Mouse (Mus musculus) stomach, postnatal 0 days (tissue): ENCODE data around the gene Krt12. TPM values are rescaled to one million over a fixed set of nuclear protein-coding genes. Genes with fewer than 3 reads are reported as not detected.

Source experiments
- ATAC-seq: fragments of 200-750 bp; cut with Nextera tagmentation; 2 replicates; pipeline ENCODE4 v1.8.0; 2017; ENCODE audit not compliant: low FRiP score, low TSS enrichment
- DNase-seq: peaks from one replicate; pipeline ENCODE4 v3.0.0-alpha.2; 2016; ENCODE audit warnings: low spot score
- H3K27ac ChIP-seq: fragments of 300-500 bp; sonication (generic); replicated peaks from 2 replicates; pipeline ENCODE4 v1.5.1; 2014; ENCODE audit warnings: mild to moderate bottlenecking, control low read depth
- H3K27me3 ChIP-seq: fragments of 300-500 bp; sonication (generic); 2 replicates; pipeline ENCODE4 v1.6.1; 2014; ENCODE audit warnings: low read length; ENCODE audit not compliant: control insufficient read depth, insufficient read depth
- H3K36me3 ChIP-seq: fragments of 300-500 bp; sonication (generic); 2 replicates; pipeline ENCODE4 v1.6.1; 2014; ENCODE audit warnings: low read length, mixed read lengths; ENCODE audit not compliant: control insufficient read depth, insufficient read depth
- H3K4me1 ChIP-seq: fragments of 300-500 bp; sonication (generic); replicated peaks from 2 replicates; pipeline ENCODE4 v1.6.1; 2014; ENCODE audit warnings: antibody characterized with exemption; ENCODE audit not compliant: control insufficient read depth, insufficient read depth
- H3K4me2 ChIP-seq: fragments of 300-500 bp; sonication (generic); replicated peaks from 2 replicates; pipeline ENCODE4 v1.6.1; 2014; ENCODE audit warnings: low read depth, mild to moderate bottlenecking, control low read depth, moderate library complexity
- H3K4me3 ChIP-seq: fragments of 300-500 bp; sonication (generic); 2 replicates; pipeline ENCODE4 v1.5.1; 2014; ENCODE audit warnings: low read depth, low read length, control low read depth
- H3K9ac ChIP-seq: fragments of 300-500 bp; sonication (generic); 2 replicates; pipeline ENCODE4 v1.6.1; 2014; ENCODE audit warnings: mild to moderate bottlenecking, low read length, control low read depth, mixed read lengths
- H3K9me3 ChIP-seq: fragments of 300-500 bp; sonication (generic); 2 replicates; pipeline ENCODE4 v1.6.1; 2016; ENCODE audit warnings: low read length; ENCODE audit not compliant: control insufficient read depth
- CTCF ChIP-seq: IDR thresholded peaks from 2 replicates; pipeline ENCODE4 v1.5.1; 2016; ENCODE audit warnings: antibody characterized with exemption, low read depth, mild to moderate bottlenecking, moderate library complexity
- EP300 ChIP-seq: optimal IDR thresholded peaks from 2 replicates; pipeline ENCODE3; 2016; ENCODE audit warnings: antibody characterized with exemption
- WGBS: fragments of 180-500 bp; shearing (Covaris S2); extraction: QIAGEN DNeasy Blood & Tissue Kit; methylation state at CpG from one replicate; pipeline ENCODE4 v1.1.7; 2014; 5-methylcytosine and 5-hydroxymethylcytosine counted together
- polyA plus RNA-seq: library from polyadenylated mRNA; unstranded; fragments of >200 nt; fragmentation: Nextera tagmentation; extraction: Ambion mirVana; gene quantifications from 2 replicates; pipeline ENCODE4 v1.2.1, GENCODE M21; 2015

Gene Krt12
- polyA plus RNA-seq: 0.16 and 0.21 TPM in 2 replicates

- Histone ChIP-seq H3K9me3 (no peaks in the 10 kb centered on the region), H3K4me2 (no peak within 1 kb of the TSS), H3K27ac (no peak within 1 kb of the TSS), H3K4me3 (no peak within 1 kb of the TSS), H3K9ac (no peak within 1 kb of the TSS), H3K4me1 (no peaks in the 10 kb centered on the region), H3K36me3 (no peaks in the 10 kb centered on the region), H3K27me3 (no peaks in the 10 kb centered on the region)
- TF ChIP-seq CTCF: no peak
- TF ChIP-seq EP300: no peak
- no peak for ATAC-seq
- DNase-seq: no peak
- WGBS: 83% methylated on average over 10 of the region's 10 CpGs
Measured at GRCm38 (mm10) chr11:99422159-99422558, at the start of gene Krt12. Krt12 (minus strand) TSS chr11:99422259.

- ATAC-seq (peak; percentile 24), DNase-seq (peak; percentile 52)
- Histone ChIP-seq H3K4me2 (no peak overlapping the region), H3K9me3 (no peaks in the 10 kb centered on the region), H3K4me3 (no peak overlapping the region), H3K36me3 (no peaks in the 10 kb centered on the region), H3K27ac (peak overlapping the region; percentile 56), H3K4me1 (no peaks in the 10 kb centered on the region), H3K9ac (no peak overlapping the region), H3K27me3 (no peaks in the 10 kb centered on the region)
- TF ChIP-seq EP300: no peak
- no peak for TF ChIP-seq CTCF
- 22% methylated on average over 4 of the region's 4 CpGs for whole genome bisulfite sequencing
Measured at GRCm38 (mm10) chr11:99469228-99469627, 47.2 kb upstream of the Krt12 start.

GRCm38 (mm10) chr11:99468566-99468965 is 46.5 kb upstream of the Krt12 start:
- ATAC-seq (peak; percentile 76), DNase-seq (peak; percentile 79)
- TF ChIP-seq CTCF (no peak), EP300 (no peak)
- 50% methylated on average over 11 of the region's 11 CpGs for WGBS
- Histone ChIP-seq H3K36me3 (no peaks in the 10 kb centered on the region), H3K4me3 (no peak overlapping the region), H3K9ac (no peak overlapping the region), H3K4me2 (no peak overlapping the region), H3K27me3 (no peaks in the 10 kb centered on the region), H3K9me3 (no peaks in the 10 kb centered on the region), H3K27ac (peak overlapping the region; percentile 56), H3K4me1 (no peaks in the 10 kb centered on the region)

- Histone ChIP-seq H3K36me3 (no peaks in the 10 kb centered on the region), H3K9me3 (no peaks in the 10 kb centered on the region), H3K27ac (peak overlapping the region; percentile 41; the same call in 1 of the 2 replicates), H3K4me3 (no peak overlapping the region), H3K4me1 (no peaks in the 10 kb centered on the region), H3K9ac (no peak overlapping the region), H3K4me2 (no peak overlapping the region), H3K27me3 (no peaks in the 10 kb centered on the region)
- ATAC-seq (no peak), DNase-seq (no peak)
- WGBS: 11% methylated on average over 7 of the region's 7 CpGs
- TF ChIP-seq CTCF (no peak), EP300 (no peak)
Measured at GRCm38 (mm10) chr11:99466316-99466715, 44.3 kb upstream of the Krt12 start.

- Histone ChIP-seq H3K9ac (no peak overlapping the region), H3K36me3 (no peaks in the 10 kb centered on the region), H3K4me1 (no peaks in the 10 kb centered on the region), H3K4me2 (no peak overlapping the region), H3K27ac (no peak overlapping the region), H3K4me3 (no peak overlapping the region), H3K27me3 (no peaks in the 10 kb centered on the region), H3K9me3 (no peaks in the 10 kb centered on the region)
- 2% methylated on average over 5 of the region's 5 CpGs for WGBS
- DNase-seq: peak; percentile 90
- TF ChIP-seq CTCF: peak; percentile 86
- TF ChIP-seq EP300: no peak
- no peak for ATAC-seq
Measured at GRCm38 (mm10) chr11:99464836-99465235, 42.8 kb upstream of the Krt12 start.

- no peak overlapping the region for H3K4me2 ChIP-seq
- H3K9ac ChIP-seq: no peak overlapping the region
- no peaks in the 10 kb centered on the region for H3K4me1 ChIP-seq
- DNase-seq (peak; percentile 76), ATAC-seq (no peak)
- H3K36me3 ChIP-seq: no peaks in the 10 kb centered on the region
- no peak overlapping the region for H3K4me3 ChIP-seq
- H3K27ac ChIP-seq: no peak overlapping the region
- H3K27me3 ChIP-seq: no peaks in the 10 kb centered on the region
- 9% methylated on average over 8 of the region's 8 CpGs for WGBS
- no peaks in the 10 kb centered on the region for H3K9me3 ChIP-seq
- peak; percentile 98 for TF ChIP-seq CTCF
- no peak for TF ChIP-seq EP300
Measured at GRCm38 (mm10) chr11:99463155-99463554, 41.1 kb upstream of the Krt12 start.
